Mouse (Mus musculus) CH12.LX (cell line): ENCODE data around the gene Gm12569.

Experiments used
- CHD2 ChIP-seq: IDR thresholded peaks from 2 replicates; pipeline ENCODE4 v1.6.1; 2011; ENCODE audit warnings: low read length, improper control_type of control experiment
- CTCF ChIP-seq, 2 experiments: IDR thresholded peaks in 1 of 2; conservative IDR thresholded peaks in 1 of 2; 2 replicates each; pipeline ENCODE4 v1.5.1; 2011 to 2012; ENCODE audit warnings: low read depth in 2 of 2, low read length in 2 of 2, improper control_type of control experiment in 1 of 2, inconsistent platforms in 1 of 2, mild to moderate bottlenecking in 1 of 2, moderate library complexity in 1 of 2
- E2F4 ChIP-seq: IDR thresholded peaks from 2 replicates; pipeline ENCODE4 v1.6.1; 2011; ENCODE audit warnings: low read depth, low read length, improper control_type of control experiment; ENCODE audit not compliant: insufficient replicate concordance
- EP300 ChIP-seq: IDR thresholded peaks from 2 replicates; pipeline ENCODE4 v1.6.1; 2011; ENCODE audit warnings: low read length, improper control_type of control experiment
- HCFC1 ChIP-seq: IDR thresholded peaks from 2 replicates; pipeline ENCODE4 v1.6.1; 2012; ENCODE audit warnings: low read depth, mild to moderate bottlenecking, inconsistent platforms, low read length, improper control_type of control experiment
- POLR2A ChIP-seq: IDR thresholded peaks from 2 replicates; pipeline ENCODE4 v1.6.1; 2011; ENCODE audit warnings: low read depth, mild to moderate bottlenecking, improper control_type of control experiment, low read length
- RAD21 ChIP-seq: IDR thresholded peaks from 2 replicates; pipeline ENCODE4 v1.6.1; 2011; ENCODE audit warnings: low read depth, mild to moderate bottlenecking, low read length, improper control_type of control experiment, moderate library complexity
- TBP ChIP-seq: conservative IDR thresholded peaks from 2 replicates; pipeline ENCODE4 v1.6.1; 2011; ENCODE audit warnings: low read depth, low read length, improper control_type of control experiment
- TCF12 ChIP-seq: IDR thresholded peaks from 2 replicates; pipeline ENCODE4 v1.6.1; 2014; ENCODE audit warnings: low read depth, mild to moderate bottlenecking, inconsistent platforms, low read length, improper control_type of control experiment
- UBTF ChIP-seq: IDR thresholded peaks from 2 replicates; pipeline ENCODE4 v1.6.1; 2012; ENCODE audit warnings: low read depth, mild to moderate bottlenecking, inconsistent platforms, low read length, improper control_type of control experiment, moderate library complexity

GRCm38 (mm10) chr11:51265326-51265725 lies 45.1 kb downstream of the Gm12569 start:
- TF ChIP-seq CTCF (conservative IDR thresholded peaks at IDR 0.05 in 1 of 2, IDR thresholded peaks at IDR 0.05 in 1 of 2; ENCODE audit: low read depth in 2 of 2, low read length in 2 of 2) = peak; percentile 72 to 75
- TF ChIP-seq TCF12 = no peak
- TF ChIP-seq UBTF = no peak
- TF ChIP-seq POLR2A = no peak
- TF ChIP-seq E2F4 = no peak
- no peak for TF ChIP-seq CHD2
- TF ChIP-seq RAD21 = peak; percentile 51
- TF ChIP-seq HCFC1 = no peak
- no peak for TF ChIP-seq TBP
- no peak for TF ChIP-seq EP300
